Mouse (Mus musculus): ENCODE results near the gene Rnf208.

The Rnf208 gene

GRCm38 (mm10) chr2:25278928-25279882 lies 37.1 kb downstream of the Rnf208 start:
- peak; percentile 86 for DNase-seq (ENCODE audit: low spot score)

- DNase-seq (ENCODE audit: low spot score): no peak
These were observed 43.5 kb downstream of the Rnf208 start for GRCm38 (mm10) chr2:25285551-25285950.

- DNase-seq (ENCODE audit: low spot score): no peak
These were observed 44.3 kb downstream of the Rnf208 start for GRCm38 (mm10) chr2:25286314-25286713.

- DNase-seq (ENCODE audit: low spot score): no peak
These were observed 45.0 kb downstream of the Rnf208 start for GRCm38 (mm10) chr2:25286837-25287636.

- no peak for DNase-seq (ENCODE audit: low spot score)
These were observed 46.0 kb downstream of the Rnf208 start, which contains the start of gene Tmem210 for GRCm38 (mm10) chr2:25287927-25288649. Gene Tmem210, plus strand, starts transcription at chr2:25288145.

GRCm38 (mm10) chr2:25288734-25289345 lies 46.8 kb downstream of the Rnf208 start:
- no peak for DNase-seq (ENCODE audit: low spot score)

GRCm38 (mm10) chr2:25289651-25290050 lies 47.6 kb downstream of the Rnf208 start, which contains the start of gene Lrrc26:
Gene Lrrc26, plus strand, starts transcription at chr2:25289915.
- DNase-seq (ENCODE audit: low spot score): no peak

GRCm38 (mm10) chr2:25290101-25290815 lies 48.2 kb downstream of the Rnf208 start:
- no peak for DNase-seq (ENCODE audit: low spot score)

- DNase-seq (ENCODE audit: low spot score): no peak
These were observed 48.7 kb downstream of the Rnf208 start for GRCm38 (mm10) chr2:25290816-25291130.

GRCm38 (mm10) chr2:25291184-25292053 lies 49.4 kb downstream of the Rnf208 start:
- no peak for DNase-seq (ENCODE audit: low spot score)

GRCm38 (mm10) chr2:25292054-25292544 lies 50.0 kb downstream of the Rnf208 start:
- DNase-seq (ENCODE audit: low spot score): no peak

GRCm38 (mm10) chr2:25292856-25293255 lies 50.8 kb downstream of the Rnf208 start:
- no peak for DNase-seq (ENCODE audit: low spot score)

- no peak for DNase-seq (ENCODE audit: low spot score)
These were observed 51.7 kb downstream of the Rnf208 start for GRCm38 (mm10) chr2:25293706-25294105.

All from layer of hippocampus, adult 9-10 months (tissue).